Mouse (Mus musculus): ENCODE results near the gene Add2. TPM values are rescaled to one million over a fixed set of nuclear protein-coding genes. Genes with fewer than 3 reads are reported as not detected.

Gene Add2
- polyA plus RNA-seq, 1 experiment = not detected

DNA sequence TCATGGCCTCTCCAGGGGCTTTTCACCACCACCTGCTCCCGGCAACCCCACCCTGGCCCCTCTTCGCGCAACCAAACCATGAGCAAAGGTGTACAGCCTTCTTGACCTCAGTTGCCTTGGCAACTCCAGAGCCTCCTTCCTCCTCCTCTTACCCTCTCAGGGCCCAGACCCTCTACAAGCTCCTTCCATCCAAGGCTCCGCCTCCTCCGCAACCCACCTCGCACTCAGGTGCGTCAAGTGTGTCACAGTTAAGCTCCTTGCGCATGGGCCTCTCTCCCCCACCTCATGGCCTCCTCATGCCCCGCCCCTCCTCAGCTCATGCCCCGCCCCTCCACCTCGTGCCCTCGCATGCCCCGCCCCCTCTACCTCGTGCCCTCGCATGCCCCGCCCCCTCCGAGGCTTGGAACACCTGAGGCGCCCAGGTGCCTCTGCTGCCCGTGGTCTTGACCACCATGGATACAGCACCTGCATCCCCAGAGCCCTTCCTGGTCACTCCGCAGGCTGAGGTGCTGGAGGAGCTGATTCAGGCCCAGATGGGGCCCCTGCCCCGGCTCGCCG lies 11.6 kb upstream of the Add2 start:
- Histone ChIP-seq H3K4me1 (ENCODE audit: control insufficient read depth, insufficient read depth, low read length) (no peaks in the 10 kb centered on the region), H3K27ac (ENCODE audit: insufficient read depth, low read depth, low read length) (no peak overlapping the region), H3K4me3 (ENCODE audit: insufficient read depth, low read length) (no peak overlapping the region)
- TF ChIP-seq POLR2A (IDR thresholded peaks at IDR 0.05; ENCODE audit: borderline replicate concordance, low read depth, low read length) = no peak
- TF ChIP-seq CTCF (IDR thresholded peaks at IDR 0.05; ENCODE audit: low read depth, low read length) = no peak

DNA sequence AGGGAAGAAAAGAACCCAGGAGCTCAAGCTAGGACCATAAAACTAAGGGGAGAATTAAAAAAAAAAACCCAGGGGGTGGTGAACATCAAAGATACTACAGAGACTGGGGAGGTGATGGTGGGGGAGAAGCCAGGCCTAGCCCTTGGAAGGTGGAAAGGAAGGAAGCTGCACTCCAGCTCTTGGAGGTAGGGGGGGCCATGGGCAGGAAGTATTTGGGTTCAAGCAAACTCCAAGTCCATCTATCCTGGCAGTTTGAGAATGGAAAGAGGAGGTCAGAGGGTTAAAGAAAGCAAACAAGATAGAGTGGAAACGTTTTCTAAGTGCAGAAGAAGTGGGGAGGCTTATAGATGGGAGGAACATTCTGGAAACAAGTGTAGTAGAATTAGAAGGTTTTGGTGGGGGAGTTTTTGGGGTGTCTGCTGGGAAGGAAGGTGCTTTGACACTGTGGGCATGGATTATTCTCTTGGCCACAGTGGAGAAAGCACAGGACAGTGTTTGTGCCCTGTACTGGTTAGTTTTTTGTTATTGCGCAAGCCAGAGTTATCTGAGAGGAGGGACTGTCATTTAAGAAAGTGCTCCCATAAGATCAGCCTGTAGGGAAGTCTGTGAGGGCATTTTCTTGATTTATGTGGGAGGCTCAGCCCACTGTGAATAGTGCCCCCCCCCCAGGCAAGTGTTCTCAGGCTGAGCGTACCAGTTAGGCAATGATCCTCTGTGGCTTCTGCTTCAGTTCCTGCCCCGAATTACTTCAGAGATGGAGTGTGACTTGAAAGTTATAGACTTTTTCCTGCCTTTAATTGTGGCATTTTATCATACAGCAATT lies 8.9 kb upstream of the Add2 start:
- no peaks in the 10 kb centered on the region for H3K4me1 ChIP-seq (ENCODE audit: control insufficient read depth, insufficient read depth, low read length)
- no peak for TF ChIP-seq CTCF (IDR thresholded peaks at IDR 0.05; ENCODE audit: low read depth, low read length)
- no peak for TF ChIP-seq POLR2A (IDR thresholded peaks at IDR 0.05; ENCODE audit: borderline replicate concordance, low read depth, low read length)
- no peak overlapping the region for H3K4me3 ChIP-seq (ENCODE audit: insufficient read depth, low read length)
- H3K27ac ChIP-seq (ENCODE audit: insufficient read depth, low read depth, low read length) = no peak overlapping the region

DNA sequence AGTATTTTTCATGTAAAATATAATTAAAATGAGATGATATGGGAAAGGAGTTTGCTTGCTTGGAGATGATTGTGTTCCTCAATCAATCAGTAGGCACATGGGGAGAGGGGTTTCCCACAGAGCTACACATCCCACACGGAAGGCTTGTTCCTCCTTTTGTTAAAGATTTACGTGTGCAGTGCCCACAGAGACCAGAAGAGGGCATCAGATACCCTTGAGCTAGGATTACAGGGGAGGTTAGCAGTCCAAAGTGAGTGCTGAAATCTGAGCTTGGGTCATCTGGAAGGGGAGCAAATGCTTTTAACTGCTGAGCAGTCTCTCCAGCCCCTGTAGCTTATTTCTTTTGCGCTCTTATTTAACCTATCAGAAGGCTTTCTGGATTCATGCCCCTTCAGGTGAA lies 7.5 kb upstream of the Add2 start:
- H3K27ac ChIP-seq (ENCODE audit: insufficient read depth, low read depth, low read length) = no peak overlapping the region
- H3K4me1 ChIP-seq (ENCODE audit: control insufficient read depth, insufficient read depth, low read length) = no peaks in the 10 kb centered on the region
- H3K4me3 ChIP-seq (ENCODE audit: insufficient read depth, low read length) = no peak overlapping the region
- TF ChIP-seq CTCF (IDR thresholded peaks at IDR 0.05; ENCODE audit: low read depth, low read length) (0 out of 2 replicates have a peak, but pooled peaks have one; percentile 6), POLR2A (IDR thresholded peaks at IDR 0.05; ENCODE audit: borderline replicate concordance, low read depth, low read length) (no peak)

DNA sequence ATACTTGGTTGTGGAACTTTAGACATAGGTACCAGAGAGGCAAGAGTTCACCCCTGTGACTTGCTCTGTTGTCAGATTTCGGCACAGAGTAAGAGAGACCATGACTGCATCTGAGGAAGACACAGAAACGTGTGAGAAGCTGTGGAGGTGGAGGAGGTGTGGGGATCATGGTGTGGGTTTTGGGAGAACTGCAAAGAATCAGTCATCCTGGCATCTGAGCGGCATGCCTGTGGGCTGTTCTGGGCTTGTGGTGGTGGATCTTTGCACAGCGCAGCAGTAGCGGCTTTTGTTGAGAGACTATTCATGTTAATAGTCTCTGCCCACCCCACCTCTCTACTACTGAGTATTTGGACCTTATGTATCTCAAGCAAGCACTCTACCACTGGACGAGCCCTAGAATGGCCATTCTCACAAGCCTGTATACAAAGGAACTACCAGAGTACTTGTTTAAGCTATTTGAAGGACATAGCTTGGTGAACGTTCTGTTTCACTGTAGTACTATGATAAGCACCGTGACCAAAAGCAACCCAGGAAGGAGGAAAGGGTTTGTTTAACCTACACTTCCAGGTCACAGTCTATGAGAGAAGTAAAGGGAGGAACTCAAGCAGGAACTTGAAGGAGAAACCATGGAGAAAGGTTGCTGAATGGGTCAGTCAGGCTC lies 1.7 kb upstream of the Add2 start:
- Histone ChIP-seq H3K4me1 (ENCODE audit: control insufficient read depth, insufficient read depth, low read length) (no peaks in the 10 kb centered on the region), H3K27ac (ENCODE audit: insufficient read depth, low read depth, low read length) (no peak overlapping the region), H3K4me3 (ENCODE audit: insufficient read depth, low read length) (no peak overlapping the region)
- TF ChIP-seq CTCF (IDR thresholded peaks at IDR 0.05; ENCODE audit: low read depth, low read length) = no peak
- TF ChIP-seq POLR2A (IDR thresholded peaks at IDR 0.05; ENCODE audit: borderline replicate concordance, low read depth, low read length) = no peak

DNA sequence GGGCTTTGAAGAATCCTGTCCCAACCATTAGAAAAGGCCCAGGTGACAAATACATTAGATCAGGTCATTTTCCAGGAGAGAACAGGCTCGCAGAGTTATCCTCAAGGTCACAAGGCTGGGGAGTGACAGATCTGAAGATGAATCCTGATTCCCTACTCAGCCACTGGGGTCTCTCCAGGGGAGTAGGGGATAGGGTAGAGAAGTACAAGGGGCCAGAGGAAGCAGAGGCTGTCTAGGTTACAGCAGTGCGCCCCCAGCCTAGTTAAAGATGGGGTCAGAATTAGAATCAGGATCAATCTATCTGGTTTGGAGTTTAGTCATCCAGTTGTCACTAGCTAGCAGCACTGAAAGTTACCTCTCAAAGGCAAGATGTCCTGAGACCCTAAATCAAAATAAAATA lies 331 bp upstream of the Add2 start:
- TF ChIP-seq POLR2A (IDR thresholded peaks at IDR 0.05; ENCODE audit: borderline replicate concordance, low read depth, low read length) = no peak
- TF ChIP-seq CTCF (IDR thresholded peaks at IDR 0.05; ENCODE audit: low read depth, low read length) = no peak
- H3K4me3 ChIP-seq (ENCODE audit: insufficient read depth, low read length) = no peak overlapping the region
- H3K4me1 ChIP-seq (ENCODE audit: control insufficient read depth, insufficient read depth, low read length) = no peaks in the 10 kb centered on the region
- no peak overlapping the region for H3K27ac ChIP-seq (ENCODE audit: insufficient read depth, low read depth, low read length)

DNA sequence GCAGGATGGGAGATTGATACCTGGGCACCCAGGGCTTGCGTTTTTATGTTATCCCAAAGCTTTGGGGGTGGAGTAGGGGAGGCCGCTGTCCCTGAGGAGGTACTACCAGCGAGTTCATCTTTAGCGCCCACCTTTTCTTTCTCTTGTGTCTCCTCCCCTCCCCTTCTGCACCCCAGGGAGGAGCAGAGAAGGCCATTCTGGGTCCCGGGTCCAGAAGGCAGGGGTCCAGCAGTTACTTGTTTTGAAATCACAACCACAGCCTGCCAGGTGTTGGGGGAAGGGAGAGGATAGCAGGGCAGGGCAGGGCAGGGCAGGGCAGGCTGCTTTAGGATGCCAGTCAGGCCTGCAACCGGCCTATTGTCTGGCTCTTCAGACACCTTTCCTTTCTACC lies 837 bp downstream of the Add2 start:
- Histone ChIP-seq H3K4me1 (ENCODE audit: control insufficient read depth, insufficient read depth, low read length) (no peaks in the 10 kb centered on the region), H3K27ac (ENCODE audit: insufficient read depth, low read depth, low read length) (no peak overlapping the region), H3K4me3 (ENCODE audit: insufficient read depth, low read length) (no peak overlapping the region)
- no peak for TF ChIP-seq CTCF (IDR thresholded peaks at IDR 0.05; ENCODE audit: low read depth, low read length)

DNA sequence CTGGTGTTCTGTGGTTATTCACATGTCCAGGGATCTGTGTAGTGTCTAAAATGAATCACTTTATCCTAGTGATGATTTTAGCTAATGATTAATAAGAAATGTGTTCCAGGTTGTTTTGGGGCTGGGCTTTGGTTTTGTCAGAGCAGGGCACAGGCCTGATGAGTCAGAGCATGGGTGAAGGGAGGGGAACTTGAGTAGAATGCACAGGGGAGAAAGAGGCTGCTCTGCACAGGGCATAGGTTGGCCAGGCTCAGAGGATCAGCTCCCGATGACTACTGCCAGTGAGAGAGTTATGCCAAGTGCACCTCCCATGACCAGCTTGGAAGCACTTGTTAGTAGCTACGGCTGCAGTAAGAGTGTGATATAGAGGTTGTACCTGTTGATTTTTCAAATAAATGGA lies 3.0 kb downstream of the Add2 start:
- Histone ChIP-seq H3K4me3 (ENCODE audit: insufficient read depth, low read length) (no peak overlapping the region), H3K27ac (ENCODE audit: insufficient read depth, low read depth, low read length) (no peak overlapping the region), H3K4me1 (ENCODE audit: control insufficient read depth, insufficient read depth, low read length) (no peaks in the 10 kb centered on the region)
- no peak for TF ChIP-seq POLR2A (IDR thresholded peaks at IDR 0.05; ENCODE audit: borderline replicate concordance, low read depth, low read length)

DNA sequence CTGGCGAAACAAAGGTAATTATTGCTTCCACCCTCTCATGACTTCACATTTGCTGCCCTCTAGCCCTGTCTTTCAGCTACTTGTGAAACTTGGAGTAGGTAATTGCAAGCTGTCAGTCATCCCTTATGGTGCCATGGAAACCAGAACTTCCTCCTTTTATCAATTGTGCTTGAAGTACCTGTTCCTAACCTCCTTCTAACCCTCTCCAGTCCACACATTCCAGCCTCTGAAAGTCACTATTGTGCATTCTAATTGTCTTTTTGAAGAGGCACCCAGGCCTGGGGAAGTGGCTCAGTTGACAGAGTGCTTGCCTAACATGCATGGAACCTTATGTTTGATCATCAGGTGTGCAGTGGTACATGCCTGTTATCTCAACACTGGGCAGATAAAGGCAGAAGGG lies 5.2 kb downstream of the Add2 start:
- H3K27ac ChIP-seq (ENCODE audit: insufficient read depth, low read depth, low read length) = no peak overlapping the region
- TF ChIP-seq POLR2A (IDR thresholded peaks at IDR 0.05; ENCODE audit: borderline replicate concordance, low read depth, low read length) (no peak), CTCF (IDR thresholded peaks at IDR 0.05; ENCODE audit: low read depth, low read length) (no peak)
- no peak overlapping the region for H3K4me3 ChIP-seq (ENCODE audit: insufficient read depth, low read length)
- no peaks in the 10 kb centered on the region for H3K4me1 ChIP-seq (ENCODE audit: control insufficient read depth, insufficient read depth, low read length)

DNA sequence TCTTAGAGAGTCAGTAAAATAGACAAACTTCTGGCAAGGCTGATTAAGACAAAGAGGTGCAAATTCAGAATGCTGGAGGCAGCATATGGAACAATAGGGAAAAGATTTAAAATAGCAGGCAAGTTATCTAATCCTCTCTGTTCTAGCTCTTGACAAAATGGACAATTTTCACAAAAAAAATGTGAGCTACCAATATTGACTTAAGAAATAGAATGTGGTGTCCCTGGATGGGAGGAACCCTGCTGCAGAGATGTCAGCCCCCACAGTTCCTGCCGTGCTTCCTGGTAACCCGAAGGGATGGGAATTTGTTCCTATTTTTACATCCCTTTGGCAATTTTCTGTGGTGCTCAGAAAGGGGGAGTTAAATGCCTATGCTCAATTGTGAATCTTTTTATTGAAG lies 10.4 kb downstream of the Add2 start:
- Histone ChIP-seq H3K4me1 (ENCODE audit: control insufficient read depth, insufficient read depth, low read length) (no peaks in the 10 kb centered on the region), H3K27ac (ENCODE audit: insufficient read depth, low read depth, low read length) (no peak overlapping the region), H3K4me3 (ENCODE audit: insufficient read depth, low read length) (no peak overlapping the region)
- no peak for TF ChIP-seq POLR2A (IDR thresholded peaks at IDR 0.05; ENCODE audit: borderline replicate concordance, low read depth, low read length)
- no peak for TF ChIP-seq CTCF (IDR thresholded peaks at IDR 0.05; ENCODE audit: low read depth, low read length)

DNA sequence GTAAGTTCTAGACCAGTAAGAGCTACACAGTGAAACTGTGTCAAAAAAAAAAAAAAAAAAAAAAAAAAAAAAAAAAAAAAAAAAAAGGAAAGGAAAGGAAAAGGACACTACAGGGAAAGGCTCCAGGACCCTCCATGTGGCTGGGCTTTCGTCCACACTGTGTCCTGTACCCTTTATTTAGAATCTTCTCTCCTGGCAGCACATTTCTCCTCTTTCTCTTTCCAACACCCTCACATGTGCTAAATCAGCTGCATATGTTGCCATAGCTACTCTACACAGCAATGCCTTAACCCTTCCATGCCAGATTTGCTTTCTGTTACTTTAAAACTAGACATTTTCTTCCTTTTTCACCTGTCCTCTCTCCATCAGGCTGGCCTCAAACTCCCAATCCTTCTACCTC lies 11.7 kb downstream of the Add2 start:
- H3K4me1 ChIP-seq (ENCODE audit: control insufficient read depth, insufficient read depth, low read length) = no peaks in the 10 kb centered on the region
- no peak overlapping the region for H3K27ac ChIP-seq (ENCODE audit: insufficient read depth, low read depth, low read length)
- H3K4me3 ChIP-seq (ENCODE audit: insufficient read depth, low read length) = no peak overlapping the region
- TF ChIP-seq POLR2A (IDR thresholded peaks at IDR 0.05; ENCODE audit: borderline replicate concordance, low read depth, low read length) (no peak), CTCF (IDR thresholded peaks at IDR 0.05; ENCODE audit: low read depth, low read length) (no peak)
